Mouse (Mus musculus): ENCODE results near the gene Bod1l.

GRCm38 (mm10) chr5:41757338-41757737, 86.8 kb downstream of the Bod1l start:
- TF ChIP-seq CTCF (IDR thresholded peaks at IDR 0.05; ENCODE audit: insufficient read depth, low read depth, low read length): no peak
- no peak for TF ChIP-seq POLR2A (IDR thresholded peaks at IDR 0.05; ENCODE audit: insufficient read depth, low read depth, low read length)
